Mouse (Mus musculus): ENCODE measurements around the gene Rock2.

The Rock2 gene

GRCm38 (mm10) chr12:16894396-16895220, at the start of gene Rock2:
Rock2 (plus strand) TSS chr12:16894895.
- in situ Hi-C loops (cut with MboI; ENCODE audit: low sequenced_read_pairs): no loop called here

- in situ Hi-C loops (cut with MboI; ENCODE audit: low sequenced_read_pairs): no loop called here
Measured at GRCm38 (mm10) chr12:16847204-16847792, 47.4 kb upstream of the Rock2 start.

GRCm38 (mm10) chr12:16848501-16848900, 46.2 kb upstream of the Rock2 start:
- in situ Hi-C loops (cut with MboI; ENCODE audit: low sequenced_read_pairs): no loop called here

GRCm38 (mm10) chr12:16849821-16850220, 44.9 kb upstream of the Rock2 start:
- in situ Hi-C loops (cut with MboI; ENCODE audit: low sequenced_read_pairs): no loop called here

GRCm38 (mm10) chr12:16850431-16851375, 44.0 kb upstream of the Rock2 start:
- in situ Hi-C loops (cut with MboI; ENCODE audit: low sequenced_read_pairs): no loop called here

GRCm38 (mm10) chr12:16853431-16854165, 41.1 kb upstream of the Rock2 start:
- in situ Hi-C loops (cut with MboI; ENCODE audit: low sequenced_read_pairs): no loop called here

GRCm38 (mm10) chr12:16855632-16856305, 38.9 kb upstream of the Rock2 start:
- in situ Hi-C loops (cut with MboI; ENCODE audit: low sequenced_read_pairs): no loop called here

GRCm38 (mm10) chr12:16856306-16856679, 38.4 kb upstream of the Rock2 start:
- in situ Hi-C loops (cut with MboI; ENCODE audit: low sequenced_read_pairs): no loop called here

- in situ Hi-C loops (cut with MboI; ENCODE audit: low sequenced_read_pairs): no loop called here
Measured at GRCm38 (mm10) chr12:16858081-16858480, 36.6 kb upstream of the Rock2 start.

GRCm38 (mm10) chr12:16859781-16860180, 34.9 kb upstream of the Rock2 start:
- in situ Hi-C loops (cut with MboI; ENCODE audit: low sequenced_read_pairs): no loop called here

- in situ Hi-C loops (cut with MboI; ENCODE audit: low sequenced_read_pairs): no loop called here
Measured at GRCm38 (mm10) chr12:16860533-16860932, 34.2 kb upstream of the Rock2 start.

- in situ Hi-C loops (cut with MboI; ENCODE audit: low sequenced_read_pairs): no loop called here
Measured at GRCm38 (mm10) chr12:16860961-16861360, 33.7 kb upstream of the Rock2 start.

- in situ Hi-C loops (cut with MboI; ENCODE audit: low sequenced_read_pairs): no loop called here
Measured at GRCm38 (mm10) chr12:16864477-16864876, 30.2 kb upstream of the Rock2 start.

GRCm38 (mm10) chr12:16865871-16866270, 28.8 kb upstream of the Rock2 start:
- in situ Hi-C loops (cut with MboI; ENCODE audit: low sequenced_read_pairs): no loop called here

- in situ Hi-C loops (cut with MboI; ENCODE audit: low sequenced_read_pairs): no loop called here
Measured at GRCm38 (mm10) chr12:16866460-16866859, 28.2 kb upstream of the Rock2 start.

- in situ Hi-C loops (cut with MboI; ENCODE audit: low sequenced_read_pairs): no loop called here
Measured at GRCm38 (mm10) chr12:16867306-16867705, 27.4 kb upstream of the Rock2 start.

- in situ Hi-C loops (cut with MboI; ENCODE audit: low sequenced_read_pairs): no loop called here
Measured at GRCm38 (mm10) chr12:16868618-16869017, 26.1 kb upstream of the Rock2 start.

GRCm38 (mm10) chr12:16869091-16869778, 25.5 kb upstream of the Rock2 start:
- in situ Hi-C loops (cut with MboI; ENCODE audit: low sequenced_read_pairs): no loop called here

- in situ Hi-C loops (cut with MboI; ENCODE audit: low sequenced_read_pairs): no loop called here
Measured at GRCm38 (mm10) chr12:16869870-16870404, 24.8 kb upstream of the Rock2 start.

Data from CH12F3 (cell line).